Mouse (Mus musculus) G1E (cell line): ENCODE measurements around the gene Donson. TPM values are rescaled to one million over a fixed set of nuclear protein-coding genes. Genes with fewer than 3 reads are reported as not detected.
A peak's percentile ranks its signal among the peaks of the same experiment; 100 is the strongest.

Experiments
- ATAC-seq: 2 replicates; pipeline ENCODE4 v1.8.0; 2016; ENCODE audit warnings: mild to moderate bottlenecking; ENCODE audit not compliant: insufficient number of reproducible peaks, poor library complexity, low FRiP score, severe bottlenecking; ENCODE audit errors: extremely low read depth
- DNase-seq: peaks from one replicate; pipeline ENCODE4 v3.0.0; 2012; ENCODE audit warnings: low spot score
- H3K27me3 ChIP-seq: 2 replicates; pipeline ENCODE4 v1.6.1; 2012; ENCODE audit warnings: mild to moderate bottlenecking, low read length, inconsistent platforms; ENCODE audit not compliant: insufficient read depth
- H3K36me3 ChIP-seq: replicated peaks from 2 replicates; pipeline ENCODE3; 2012; ENCODE audit warnings: mild to moderate bottlenecking, inconsistent platforms
- H3K4me1 ChIP-seq: 2 replicates; pipeline ENCODE4 v1.6.1; 2012; ENCODE audit warnings: low read depth, low read length, inconsistent platforms, mixed read lengths; ENCODE audit not compliant: insufficient read depth
- H3K4me3 ChIP-seq: 2 replicates; pipeline ENCODE4 v1.5.1; 2012; ENCODE audit warnings: low read depth, mild to moderate bottlenecking, inconsistent platforms, low read length, moderate library complexity, mixed read lengths
- H3K9me3 ChIP-seq: replicated peaks from 2 replicates; pipeline ENCODE4 v1.6.1; 2012; ENCODE audit warnings: inconsistent platforms
- CTCF ChIP-seq: IDR thresholded peaks from 2 replicates; pipeline ENCODE4 v1.5.1; 2012; ENCODE audit warnings: low read depth, low read length, inconsistent platforms, mixed read lengths
- GATA1 ChIP-seq: IDR thresholded peaks from 2 replicates; pipeline ENCODE4 v1.6.1; 2012; ENCODE audit warnings: borderline replicate concordance, low read length, inconsistent platforms, mixed read lengths
- GATA2 ChIP-seq: IDR thresholded peaks from 2 replicates; pipeline ENCODE4 v1.6.1; 2012; ENCODE audit warnings: low read depth, low read length, inconsistent platforms, borderline replicate concordance
- POLR2AphosphoS5 ChIP-seq: IDR thresholded peaks from 2 replicates; pipeline ENCODE4 v1.6.1; 2012; ENCODE audit warnings: low read depth, low read length, inconsistent platforms; ENCODE audit not compliant: insufficient replicate concordance
- TAL1 ChIP-seq: conservative IDR thresholded peaks from 2 replicates; pipeline ENCODE4 v1.6.1; 2012; ENCODE audit warnings: low read depth, low read length, inconsistent platforms, mixed read lengths
- polyA plus RNA-seq: library from polyadenylated mRNA; stranded (reverse); fragments of >175 nt; gene quantifications from 2 replicates; pipeline ENCODE4 v1.2.3, GENCODE M21; 2012
- total RNA-seq, 2 experiments: library from RNA; stranded (forward) in 1 of 2; stranded (reverse) in 1 of 2; fragments of 200-1000 nt in 1 of 2; fragments of >200 nt in 1 of 2; fragmentation: Nextera tagmentation in 1 of 2; gene quantifications; 2 replicates each; pipeline ENCODE4 v1.2.3; 2014 to 2017

Gene Donson
- total and polyA plus RNA-seq, 3 experiments: 18.9 to 80.4 (median 37.6) TPM

GRCm38 (mm10) chr16:91639636-91640035, 48.9 kb downstream of the Donson start:
- DNase-seq (no peak), ATAC-seq (no peak)
- Histone ChIP-seq H3K9me3 (no peaks in the 10 kb centered on the region), H3K4me1 (peaks cover 43% of the 10 kb centered on the region), H3K4me3 (no peak overlapping the region), H3K36me3 (peaks cover 94% of the 10 kb centered on the region), H3K27me3 (no peaks in the 10 kb centered on the region)
- no peak for TF ChIP-seq CTCF
- no peak for TF ChIP-seq GATA1
- no peak for TF ChIP-seq GATA2
- no peak for TF ChIP-seq POLR2AphosphoS5
- no peak for TF ChIP-seq TAL1

- ATAC-seq (no peak), DNase-seq (no peak)
- Histone ChIP-seq H3K4me3 (no peak overlapping the region), H3K9me3 (no peaks in the 10 kb centered on the region), H3K4me1 (peaks cover 38% of the 10 kb centered on the region), H3K27me3 (no peaks in the 10 kb centered on the region), H3K36me3 (peaks cover 91% of the 10 kb centered on the region)
- TF ChIP-seq GATA2 (no peak), POLR2AphosphoS5 (no peak), CTCF (no peak), TAL1 (no peak), GATA1 (no peak)
These were observed 49.4 kb downstream of the Donson start for GRCm38 (mm10) chr16:91639161-91639560.

- H3K36me3 ChIP-seq: peaks cover 92% of the 10 kb centered on the region
- TF ChIP-seq TAL1 (no peak), GATA1 (no peak), GATA2 (no peak), CTCF (no peak), POLR2AphosphoS5 (no peak)
- H3K9me3 ChIP-seq: no peaks in the 10 kb centered on the region
- ATAC-seq (no peak), DNase-seq (no peak)
- peaks cover 19% of the 10 kb centered on the region for H3K4me1 ChIP-seq
- H3K4me3 ChIP-seq: no peak overlapping the region
- no peaks in the 10 kb centered on the region for H3K27me3 ChIP-seq
These were observed 54.9 kb downstream of the Donson start for GRCm38 (mm10) chr16:91633641-91634040.

GRCm38 (mm10) chr16:91632940-91633339, 55.6 kb downstream of the Donson start:
- H3K9me3 ChIP-seq: no peaks in the 10 kb centered on the region
- no peak overlapping the region for H3K4me3 ChIP-seq
- ATAC-seq (no peak), DNase-seq (no peak)
- TF ChIP-seq POLR2AphosphoS5 (no peak), CTCF (no peak), GATA1 (no peak), GATA2 (no peak), TAL1 (no peak)
- H3K4me1 ChIP-seq: peaks cover 19% of the 10 kb centered on the region
- peaks cover 92% of the 10 kb centered on the region for H3K36me3 ChIP-seq
- no peaks in the 10 kb centered on the region for H3K27me3 ChIP-seq

GRCm38 (mm10) chr16:91632439-91632838, 56.1 kb downstream of the Donson start:
- Histone ChIP-seq H3K27me3 (no peaks in the 10 kb centered on the region), H3K4me1 (peaks cover 16% of the 10 kb centered on the region), H3K4me3 (no peak overlapping the region), H3K36me3 (peaks cover 92% of the 10 kb centered on the region), H3K9me3 (no peaks in the 10 kb centered on the region)
- TF ChIP-seq TAL1: no peak
- no peak for TF ChIP-seq GATA2
- TF ChIP-seq CTCF: no peak
- no peak for TF ChIP-seq POLR2AphosphoS5
- no peak for TF ChIP-seq GATA1
- ATAC-seq: no peak
- DNase-seq: no peak

- ATAC-seq (no peak), DNase-seq (no peak)
- TF ChIP-seq GATA1: no peak
- no peak for TF ChIP-seq TAL1
- TF ChIP-seq CTCF: no peak
- TF ChIP-seq POLR2AphosphoS5: no peak
- TF ChIP-seq GATA2: no peak
- no peaks in the 10 kb centered on the region for H3K27me3 ChIP-seq
- no peak overlapping the region for H3K4me3 ChIP-seq
- peaks cover 91% of the 10 kb centered on the region for H3K36me3 ChIP-seq
- H3K4me1 ChIP-seq: peaks cover 8% of the 10 kb centered on the region; the same call in 1 of the 2 replicates
- no peaks in the 10 kb centered on the region for H3K9me3 ChIP-seq
These were observed 58.0 kb downstream of the Donson start for GRCm38 (mm10) chr16:91630584-91630983.

GRCm38 (mm10) chr16:91629749-91630148, 58.8 kb downstream of the Donson start:
- Histone ChIP-seq H3K36me3 (peaks cover 91% of the 10 kb centered on the region), H3K4me3 (peak overlapping the region; percentile 0; the same call in 1 of the 2 replicates), H3K4me1 (peaks cover 3% of the 10 kb centered on the region; the same call in 1 of the 2 replicates), H3K27me3 (no peaks in the 10 kb centered on the region), H3K9me3 (no peaks in the 10 kb centered on the region)
- ATAC-seq (no peak), DNase-seq (no peak)
- TF ChIP-seq TAL1: no peak
- no peak for TF ChIP-seq GATA2
- no peak for TF ChIP-seq GATA1
- no peak for TF ChIP-seq CTCF
- TF ChIP-seq POLR2AphosphoS5: no peak
